Mouse (Mus musculus): Measurements from ENCODE around the gene Calb2. TPM values are rescaled to one million over a fixed set of nuclear protein-coding genes. Genes with fewer than 3 reads are reported as not detected.
A peak's percentile ranks its signal among the peaks of the same experiment; 100 is the strongest.

The Calb2 gene
- not detected for total RNA-seq (2021)
- long read RNA-seq, experiment 1 = 0 reads
- long read RNA-seq, experiment 2 = 0 reads

DNA sequence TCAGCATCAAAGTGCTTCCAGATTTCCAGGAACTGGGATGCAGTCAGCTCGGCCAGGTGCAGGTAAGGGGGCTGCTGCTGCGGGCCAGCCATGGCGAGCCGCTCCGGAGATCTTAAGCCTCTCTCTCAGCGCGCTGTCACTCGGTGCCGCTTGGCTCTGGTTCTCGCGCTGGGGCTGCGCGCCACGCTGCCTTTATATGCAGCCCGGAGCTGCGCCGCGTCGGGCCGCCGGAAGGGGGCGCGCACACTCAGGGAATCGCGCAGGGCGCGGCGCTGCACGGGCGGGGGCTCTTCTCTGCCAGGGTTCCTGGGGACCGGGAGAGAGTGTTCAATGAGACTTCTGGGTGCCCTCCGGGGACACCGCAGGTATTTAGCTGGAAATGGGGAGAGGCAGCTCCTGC is at the start of gene Calb2:
Gene Calb2, minus strand, starts transcription at position 165 of the 400 bp plus-strand sequence.
- no peak within 1 kb of the TSS for H3K4me3 ChIP-seq
- DNase-seq = peak; percentile 54
- H3K27ac ChIP-seq = no peak within 1 kb of the TSS
- intact Hi-C loops (cut with DNase I) = no loop called here
- peak; percentile 71 for TF ChIP-seq CTCF (IDR thresholded peaks at IDR 0.05)

DNA sequence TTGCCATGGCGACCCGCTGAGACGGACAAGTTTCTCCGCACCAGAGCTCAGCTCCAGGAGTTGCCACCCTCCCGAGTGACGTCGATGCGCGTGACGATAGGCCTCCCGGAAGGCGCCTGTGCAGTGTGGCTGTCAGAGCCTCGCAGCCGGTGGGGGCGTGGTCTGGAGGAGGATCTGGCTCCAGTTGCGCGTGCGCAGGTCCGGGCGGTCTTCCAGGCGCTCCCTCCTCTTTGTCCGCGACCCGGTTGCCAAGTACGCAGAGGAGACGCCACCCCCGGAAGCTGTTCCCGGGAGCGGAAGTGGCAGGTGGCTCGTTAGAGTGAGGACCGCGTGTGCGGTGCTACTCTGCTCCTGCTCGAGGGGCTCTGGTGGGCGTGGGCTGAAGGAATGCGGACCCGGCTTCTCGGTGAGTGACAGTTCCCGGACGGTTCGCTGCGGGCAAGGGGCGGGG is 49.7 kb upstream of the Calb2 start:
- intact Hi-C loops (cut with DNase I) = loop anchor here (5.0 to 10.0 kb wide), 2 partner anchors 140 to 397 kb away; partner anchors contain the start of genes Vac14 and Zfp612
- Histone ChIP-seq H3K4me3 (peak overlapping the region; percentile 90), H3K27ac (peak overlapping the region; percentile 79)
- peak; percentile 100 for DNase-seq
- no peak for TF ChIP-seq CTCF (IDR thresholded peaks at IDR 0.05)

DNA sequence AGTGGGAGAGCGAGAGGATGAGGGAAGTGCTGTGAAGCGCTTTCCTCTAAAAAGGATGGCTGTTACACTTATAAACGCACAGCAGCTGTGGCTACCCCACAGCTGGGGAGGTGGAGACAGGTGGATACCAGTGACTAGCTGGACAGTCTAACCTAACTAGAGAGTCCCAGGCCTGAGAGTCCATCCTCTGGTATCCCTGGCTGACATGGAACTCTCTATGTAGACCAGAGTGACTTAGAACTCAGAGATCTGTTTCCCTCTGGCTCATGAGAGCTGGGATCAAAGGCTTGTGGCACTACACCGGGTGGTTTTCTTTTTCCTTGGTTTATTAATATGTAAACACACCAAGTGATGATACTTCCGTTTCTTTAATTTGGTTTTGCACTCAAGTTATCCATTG is 49.2 kb upstream of the Calb2 start:
- intact Hi-C loops (cut with DNase I) = loop anchor here (5.0 to 10.0 kb wide), 2 partner anchors 140 to 398 kb away; partner anchors contain the start of genes Vac14 and Zfp612
- Histone ChIP-seq H3K4me3 (peak overlapping the region; percentile 90), H3K27ac (peak overlapping the region; percentile 79)
- no peak for DNase-seq
- no peak for TF ChIP-seq CTCF (IDR thresholded peaks at IDR 0.05)

DNA sequence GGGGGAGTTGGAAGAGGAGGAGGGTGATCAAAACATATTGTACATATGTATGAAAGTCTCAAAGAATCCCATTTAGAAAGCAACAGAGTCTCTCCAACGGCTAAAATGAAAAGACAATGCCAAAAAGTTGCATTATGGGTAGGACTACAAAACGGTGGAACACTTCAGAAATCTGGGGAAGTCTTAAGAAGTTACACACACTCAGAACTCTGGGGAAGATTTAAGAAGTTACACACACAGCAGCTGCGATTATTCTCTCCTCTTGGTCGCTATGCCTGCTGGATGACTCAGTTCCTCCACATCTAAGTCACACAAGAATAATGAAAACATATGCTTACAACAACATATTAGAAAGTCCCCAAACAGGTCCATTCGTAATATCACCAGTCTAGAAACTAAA is 48.2 kb upstream of the Calb2 start:
- TF ChIP-seq CTCF (IDR thresholded peaks at IDR 0.05) = no peak
- intact Hi-C loops (cut with DNase I) = loop anchor here (5.0 to 10.0 kb wide), 2 partner anchors 139 to 399 kb away; partner anchors contain the start of genes Vac14 and Zfp612
- no peak overlapping the region for H3K4me3 ChIP-seq
- H3K27ac ChIP-seq = no peak overlapping the region
- no peak for DNase-seq

DNA sequence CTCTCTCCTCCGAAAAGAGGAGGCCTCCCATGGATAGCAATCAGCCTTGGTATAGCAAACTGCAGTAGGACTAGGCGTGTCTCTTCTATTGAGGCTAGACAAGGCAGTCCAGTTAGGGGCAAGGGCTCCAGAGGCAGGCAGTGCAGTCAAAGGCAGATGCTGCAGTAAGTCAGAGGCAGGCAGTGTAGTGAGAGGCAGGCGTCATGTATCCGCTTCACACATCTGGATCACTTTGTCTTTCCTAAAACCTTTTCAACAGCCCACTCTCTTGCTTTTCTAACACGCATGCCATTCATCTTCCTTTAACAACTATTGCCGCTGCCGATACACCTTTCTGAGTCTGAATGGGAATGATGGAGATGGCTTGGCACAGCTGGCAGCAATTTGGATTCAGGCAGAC is 47.4 kb upstream of the Calb2 start, which contains the start of gene Cmtr2:
Gene Cmtr2, plus strand, starts transcription at position 301 of the 400 bp plus-strand sequence.
- intact Hi-C loops (cut with DNase I) = loop anchor here (5.0 to 10.0 kb wide), 2 partner anchors 138 to 399 kb away; partner anchors contain the start of genes Vac14 and Zfp612
- H3K27ac ChIP-seq = no peak within 1 kb of the TSS
- no peak within 1 kb of the TSS for H3K4me3 ChIP-seq
- no peak for TF ChIP-seq CTCF (IDR thresholded peaks at IDR 0.05)
- DNase-seq = no peak

DNA sequence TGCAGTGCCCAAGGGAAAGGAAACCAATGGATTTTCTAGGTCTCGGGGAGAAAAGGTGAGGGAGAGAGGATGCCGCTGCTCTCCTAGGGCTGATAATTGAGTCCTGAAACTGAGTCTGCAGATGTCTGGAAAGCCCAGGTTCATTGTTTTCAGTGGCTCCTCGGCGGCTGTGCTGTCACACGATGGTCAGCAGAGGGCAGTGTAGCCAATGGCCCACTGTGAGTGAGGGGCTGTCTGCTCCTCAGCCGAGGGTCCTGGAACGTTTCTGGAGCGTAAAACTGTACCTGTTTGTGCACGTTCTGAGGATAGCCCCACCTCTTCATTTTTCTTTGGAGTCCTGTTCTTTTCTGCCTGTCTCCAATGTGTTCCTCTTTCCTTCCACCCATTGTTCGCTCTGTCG is 33.8 kb upstream of the Calb2 start:
- DNase-seq = no peak
- intact Hi-C loops (cut with DNase I) = no loop called here
- Histone ChIP-seq H3K4me3 (no peak overlapping the region), H3K27ac (no peak overlapping the region)
- peak; percentile 47 for TF ChIP-seq CTCF (IDR thresholded peaks at IDR 0.05)

DNA sequence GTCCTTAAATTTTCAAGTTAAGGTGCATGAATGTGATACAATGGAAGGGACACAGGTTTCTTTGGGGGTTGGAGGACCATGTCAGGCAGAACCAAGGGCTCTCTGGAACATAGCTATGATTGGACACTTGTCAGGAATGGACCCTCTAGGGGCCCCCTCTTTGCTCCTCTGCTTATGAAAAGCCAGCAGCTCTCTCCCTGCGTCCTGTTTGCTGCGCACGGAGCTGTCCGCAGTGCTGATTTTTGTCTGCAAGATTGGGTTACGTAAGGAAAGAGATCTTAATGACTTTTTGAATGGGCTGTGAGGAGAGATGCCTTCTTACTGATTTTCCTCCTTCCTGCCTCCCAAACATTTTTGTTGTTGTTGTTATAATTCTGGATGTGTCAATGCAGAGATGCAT is 28.7 kb upstream of the Calb2 start:
- TF ChIP-seq CTCF (IDR thresholded peaks at IDR 0.05) = no peak
- Histone ChIP-seq H3K27ac (no peak overlapping the region), H3K4me3 (no peak overlapping the region)
- intact Hi-C loops (cut with DNase I) = no loop called here
- DNase-seq = peak; percentile 24

DNA sequence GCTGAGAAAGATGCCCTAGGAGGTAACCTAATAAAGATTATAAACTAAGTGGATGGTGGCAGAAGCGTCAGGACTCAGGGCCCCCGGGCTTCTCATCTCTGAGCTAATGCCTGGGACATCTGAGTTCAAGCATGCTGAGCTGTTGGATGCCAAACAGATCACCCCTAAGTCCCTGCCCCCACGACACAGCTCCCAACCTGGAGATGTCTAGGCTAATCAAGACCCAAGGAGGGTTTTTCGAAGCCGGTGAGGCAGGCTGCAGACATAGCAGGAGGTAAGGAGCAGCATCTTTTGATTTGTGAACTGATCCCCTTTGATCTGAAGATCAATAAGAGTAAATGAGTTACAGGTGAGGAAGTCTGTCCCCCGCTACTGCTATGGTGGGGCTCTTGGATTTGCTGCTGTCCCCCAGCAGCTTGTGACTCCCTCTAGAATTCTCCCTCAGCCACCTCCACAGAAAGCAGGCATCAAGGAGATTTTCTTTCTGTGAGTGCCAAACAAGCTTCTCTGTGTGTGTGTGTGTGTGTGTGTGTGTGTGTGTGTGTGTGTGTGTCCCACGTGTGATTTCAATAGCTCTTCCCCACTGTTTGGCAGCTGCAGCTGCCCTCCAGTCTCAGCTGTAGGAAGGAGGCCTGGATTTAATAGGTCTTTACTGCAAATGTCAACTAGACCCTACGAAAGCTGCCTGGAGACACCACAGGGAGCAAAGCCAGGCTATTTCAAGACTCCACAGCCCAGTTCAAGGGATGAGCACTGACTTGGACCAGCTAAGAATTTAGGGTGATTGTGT is 21.1 kb upstream of the Calb2 start:
- intact Hi-C loops (cut with DNase I) = no loop called here
- TF ChIP-seq CTCF (IDR thresholded peaks at IDR 0.05) = no peak
- no peak for DNase-seq
- no peak overlapping the region for H3K27ac ChIP-seq
- no peak overlapping the region for H3K4me3 ChIP-seq

DNA sequence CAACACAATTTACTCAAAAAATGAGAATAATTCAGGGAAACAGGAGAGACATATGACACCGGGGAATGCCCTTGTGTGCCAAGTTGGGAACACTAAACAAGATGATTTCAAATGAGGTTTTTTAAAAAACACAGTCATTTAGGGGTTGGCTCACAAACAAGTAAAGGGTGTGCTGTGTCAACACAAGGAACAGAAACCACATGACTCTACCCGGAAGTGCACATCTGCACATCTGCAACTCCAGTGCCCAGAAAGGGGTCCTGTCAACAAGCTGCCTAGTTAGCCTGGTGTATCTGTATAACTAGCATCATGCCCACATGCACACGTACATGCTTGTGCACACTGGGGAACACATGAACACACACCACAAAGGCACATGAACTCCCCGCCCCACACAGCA is 17.5 kb upstream of the Calb2 start:
- no peak for DNase-seq
- TF ChIP-seq CTCF (IDR thresholded peaks at IDR 0.05) = no peak
- intact Hi-C loops (cut with DNase I) = no loop called here
- Histone ChIP-seq H3K27ac (no peak overlapping the region), H3K4me3 (no peak overlapping the region)

DNA sequence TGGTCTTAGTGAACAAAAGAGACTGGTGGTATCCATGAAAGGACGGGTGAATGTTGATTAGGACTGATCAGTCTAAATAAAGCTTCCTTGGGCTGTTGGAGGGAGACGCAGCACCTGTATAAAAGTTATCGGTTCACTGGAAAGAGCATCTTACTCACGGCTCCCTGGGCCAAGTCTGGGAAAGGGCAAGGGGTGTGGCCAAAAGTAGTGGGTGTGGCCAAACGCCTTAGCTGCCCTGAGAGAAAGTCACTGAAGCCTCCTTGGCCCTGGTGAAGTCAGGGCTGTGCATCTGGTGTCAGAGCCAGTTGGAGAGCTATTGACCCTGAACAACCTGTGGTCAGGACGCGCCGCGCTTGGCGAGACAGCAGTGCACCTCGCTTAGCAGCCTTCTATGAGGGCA is 15.7 kb upstream of the Calb2 start:
- Histone ChIP-seq H3K27ac (no peak overlapping the region), H3K4me3 (no peak overlapping the region)
- TF ChIP-seq CTCF (IDR thresholded peaks at IDR 0.05) = no peak
- DNase-seq = no peak
- intact Hi-C loops (cut with DNase I) = no loop called here

DNA sequence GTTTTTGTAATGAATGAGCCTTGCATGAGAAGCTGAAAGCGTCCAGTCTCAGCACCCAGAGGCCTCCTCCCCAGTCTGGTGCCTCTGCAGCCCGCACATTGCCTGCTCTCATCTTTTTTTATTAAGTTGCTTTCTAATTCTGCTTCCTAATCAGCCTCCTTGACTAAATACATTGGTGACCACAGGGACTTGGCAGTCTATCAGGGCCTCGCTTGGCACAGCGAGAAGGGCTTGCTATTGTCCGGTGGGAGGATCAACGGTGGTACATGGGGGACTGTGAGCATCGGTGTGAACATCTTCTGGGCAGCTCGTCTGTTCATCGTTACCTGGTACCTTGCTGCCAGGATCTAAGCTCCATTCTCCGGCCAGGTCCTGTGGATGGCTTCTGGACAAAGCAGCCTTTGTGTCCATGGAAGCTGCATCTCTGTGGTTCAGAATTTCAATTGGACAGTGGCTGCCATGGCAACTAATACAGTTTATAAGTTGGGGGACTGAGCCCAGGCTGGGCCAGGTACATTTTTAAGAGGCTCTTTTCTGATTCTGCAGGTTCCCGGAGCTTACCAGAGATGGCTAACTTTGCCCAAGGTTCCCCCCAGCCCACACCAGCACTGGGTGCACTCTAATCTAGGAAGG is 14.8 kb upstream of the Calb2 start:
- Histone ChIP-seq H3K27ac (no peak overlapping the region), H3K4me3 (no peak overlapping the region)
- intact Hi-C loops (cut with DNase I) = no loop called here
- DNase-seq = no peak
- TF ChIP-seq CTCF (IDR thresholded peaks at IDR 0.05) = no peak

DNA sequence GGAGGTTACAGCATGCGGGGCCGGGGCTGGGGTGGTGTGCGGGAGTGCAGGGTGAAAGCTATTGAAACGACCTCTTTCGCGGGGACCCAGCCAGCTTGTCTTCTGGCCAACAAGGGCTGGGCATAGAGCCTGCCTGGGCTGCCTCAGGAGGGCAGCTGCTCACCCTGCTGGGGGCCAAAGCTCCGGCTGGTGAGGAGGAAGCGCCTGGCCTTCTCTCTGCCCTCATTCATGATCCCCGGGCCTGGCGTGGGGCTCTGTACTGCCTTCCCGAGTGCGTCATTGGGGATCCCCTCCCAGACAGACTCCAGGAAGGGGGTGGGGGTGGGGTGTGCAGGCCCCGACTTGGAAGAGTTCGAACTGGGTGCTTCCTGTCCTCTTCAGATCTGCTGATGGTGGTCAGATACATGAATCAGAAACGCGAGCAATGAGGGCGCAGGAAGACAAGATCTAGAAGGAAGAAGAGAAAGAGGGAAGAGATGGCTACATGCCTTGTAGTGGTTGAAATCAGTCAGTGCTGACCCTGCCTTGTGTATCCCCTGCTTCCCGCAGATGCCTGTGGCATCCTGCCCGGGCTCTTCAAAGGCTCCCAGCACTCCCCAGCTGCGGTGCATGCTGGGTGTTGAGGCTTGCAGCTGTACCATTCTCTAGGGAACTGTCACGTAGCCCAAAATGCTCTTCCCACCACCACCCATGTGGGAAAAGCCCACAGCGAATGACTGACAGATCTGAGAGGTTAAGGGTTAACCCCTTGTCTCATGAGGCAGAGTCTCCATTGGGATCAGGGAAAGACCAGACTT is 9.5 kb upstream of the Calb2 start:
- intact Hi-C loops (cut with DNase I) = no loop called here
- no peak for TF ChIP-seq CTCF (IDR thresholded peaks at IDR 0.05)
- peak; percentile 43 for DNase-seq
- peak overlapping the region; percentile 39 for H3K4me3 ChIP-seq
- no peak overlapping the region for H3K27ac ChIP-seq

Measured in gastrocnemius, adult 2 months (tissue).